Mouse (Mus musculus): ENCODE data around the gene Nfya.

GRCm38 (mm10) chr17:48457971-48458653 lies 48.4 kb upstream of the Nfya start:
- TF ChIP-seq POLR2A (IDR thresholded peaks at IDR 0.05; ENCODE audit: borderline replicate concordance, extremely low read depth, insufficient read depth, insufficient read length, poor library complexity, severe bottlenecking) (no peak), CTCF (IDR thresholded peaks at IDR 0.05; ENCODE audit: borderline replicate concordance, extremely low read depth, insufficient read depth, insufficient read length) (no peak)
